Comparison of ENCODE assay signal across 22 mouse cellular contexts in the genomic region with DNA sequence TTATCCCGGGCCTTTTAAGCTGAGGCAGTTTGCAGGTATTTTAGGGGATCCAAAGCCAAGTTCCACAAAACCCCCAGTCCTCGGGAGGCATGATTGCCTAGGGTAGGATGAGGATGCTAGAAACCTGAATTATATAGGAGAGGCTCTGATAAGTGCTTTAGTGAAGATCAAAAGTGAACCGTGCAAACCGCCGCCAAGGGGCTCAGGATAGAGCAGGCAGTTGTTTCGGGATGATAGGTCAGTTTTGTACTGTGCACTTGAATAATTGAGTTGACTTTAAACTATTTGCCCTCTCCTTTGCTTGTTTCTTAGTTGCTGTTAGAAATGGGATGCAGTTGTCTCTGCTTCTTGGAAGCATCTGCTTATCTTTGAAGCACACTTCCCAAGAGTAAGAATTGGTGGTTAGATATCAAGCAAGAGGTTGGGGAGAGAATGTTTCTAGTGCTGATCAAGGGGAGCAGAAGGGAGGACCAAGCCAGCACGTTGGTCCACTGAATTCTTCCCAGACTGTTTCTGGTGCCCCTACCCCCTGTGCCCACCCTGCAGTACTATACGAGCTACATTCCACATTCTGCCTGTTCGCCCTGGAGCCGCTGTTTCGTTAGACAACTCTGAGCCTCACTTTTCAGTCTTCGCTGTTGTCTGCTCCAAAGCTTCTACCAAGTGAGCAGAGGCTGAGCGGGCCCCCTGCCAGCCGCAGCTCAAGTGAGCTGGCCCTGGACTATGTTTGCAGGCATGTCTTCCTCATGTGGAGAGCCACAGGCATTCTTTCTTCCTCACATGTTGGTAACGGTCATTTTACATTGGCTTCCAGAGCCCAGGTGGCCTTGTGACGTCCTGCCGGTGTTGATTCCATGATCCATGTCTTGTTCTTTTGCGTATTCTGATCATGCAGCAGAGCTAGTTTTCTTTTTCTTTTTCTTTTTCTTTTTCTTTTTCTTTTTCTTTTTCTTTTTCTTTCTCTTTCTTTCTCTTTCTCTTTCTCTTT.
A peak's percentile ranks its signal among the peaks of the same experiment; 100 is the strongest.
DNase-seq lines count a peak whose midpoint lies in the region; ATAC-seq and TF ChIP-seq lines count a peak whose summit lies in the region.
"Had no signal": no experiment of that assay in that cellular context is flagged by ENCODE, and none has a peak within 500 bp of the region (broad histone marks: within the 10 kb centered on the region; RNA-seq: fewer than 3 reads in every experiment).

No protein-coding gene starts in this region.

- no peaks in the 10 kb centered on the region; the same call in 1 of the 2 replicates for H3K36me3 ChIP-seq in thymus, adult 2 months (ENCODE audit: control insufficient read depth, insufficient read depth, low read length)
- H3K36me3 ChIP-seq in liver, embryonic 14.5 days (replicated peaks; ENCODE audit: control insufficient read depth, insufficient read depth, low read depth), result peaks cover 20% of the 10 kb centered on the region
- H3K36me3 ChIP-seq in kidney, adult 2 months (ENCODE audit: control insufficient read depth, insufficient read depth, low read length), result peaks cover 3% of the 10 kb centered on the region
- H3K36me3 ChIP-seq in kidney, embryonic 15.5 days, result peaks cover 77% of the 10 kb centered on the region

- ATAC-seq in erythroblast, adult 5-6 weeks (replicated peaks; ENCODE audit: low FRiP score, poor library complexity, severe bottlenecking), result peak; percentile 64
- ATAC-seq in liver, embryonic 14.5 days (ENCODE audit: insufficient read depth), result peak; percentile 93
- ATAC-seq in kidney, embryonic 15.5 days (replicated peaks; ENCODE audit: low FRiP score), result no peak
- ATAC-seq: midbrain, embryonic 13.5 days had no signal

- no peaks in the 10 kb centered on the region for H3K27me3 ChIP-seq in thymus, adult 2 months (ENCODE audit: control insufficient read depth, insufficient read depth, low read length)
- no peaks in the 10 kb centered on the region for H3K27me3 ChIP-seq in liver, embryonic 14.5 days (ENCODE audit: control insufficient read depth, insufficient read depth, low read length)
- H3K27me3 ChIP-seq in kidney, adult 2 months (replicated peaks; ENCODE audit: control insufficient read depth, insufficient read depth, low read length), result no peaks in the 10 kb centered on the region
- no peaks in the 10 kb centered on the region for H3K27me3 ChIP-seq in kidney, embryonic 15.5 days
- H3K27me3 ChIP-seq: hindbrain, embryonic 12.5 days; limb, embryonic 13.5 days; lung, embryonic 15.5 days; midbrain, embryonic 13.5 days; neural tube, embryonic 13.5 days had no signal

- peak overlapping the region; percentile 54 for H3K4me2 ChIP-seq in liver, embryonic 14.5 days (ENCODE audit: low read depth)
- H3K4me2 ChIP-seq in kidney, embryonic 15.5 days, result no peak overlapping the region
- H3K4me2 ChIP-seq: heart, embryonic 11.5 days; hindbrain, embryonic 12.5 days; limb, embryonic 13.5 days; lung, embryonic 15.5 days; midbrain, embryonic 13.5 days; neural tube, embryonic 13.5 days had no signal

- H3K4me3 ChIP-seq in thymus, adult 2 months (ENCODE audit: control insufficient read depth, insufficient read depth, low read length), result no peak overlapping the region
- H3K4me3 ChIP-seq in liver, embryonic 14.5 days (ENCODE audit: insufficient read depth in 1 of 2, low read depth in 2 of 2, low read length in 2 of 2), result no peak overlapping the region; a peak in 1 of 4 replicates
- H3K4me3 ChIP-seq in kidney, adult 2 months (ENCODE audit: insufficient read depth, low read depth, low read length), result no peak overlapping the region
- H3K4me3 ChIP-seq in kidney, embryonic 15.5 days (replicated peaks), result no peak overlapping the region
- H3K4me3 ChIP-seq: gastrocnemius, adult 2 months; hindbrain, embryonic 12.5 days; limb, embryonic 13.5 days; lung, embryonic 15.5 days; midbrain, embryonic 13.5 days; neural tube, embryonic 13.5 days had no signal

- H3K4me1 ChIP-seq in thymus, adult 2 months (replicated peaks; ENCODE audit: control insufficient read depth, insufficient read depth, low read length), result no peaks in the 10 kb centered on the region
- H3K4me1 ChIP-seq in liver, embryonic 14.5 days (replicated peaks; ENCODE audit: control insufficient read depth in 2 of 2, insufficient read depth in 2 of 2, low read length in 1 of 2), result peaks cover 18 to 29% of the 10 kb centered on the region in 2 experiments
- no peaks in the 10 kb centered on the region for H3K4me1 ChIP-seq in kidney, adult 2 months (ENCODE audit: control insufficient read depth, insufficient read depth, low read length)
- no peaks in the 10 kb centered on the region for H3K4me1 ChIP-seq in kidney, embryonic 15.5 days
- H3K4me1 ChIP-seq: hindbrain, embryonic 12.5 days; limb, embryonic 13.5 days; lung, embryonic 15.5 days; midbrain, embryonic 13.5 days; neural tube, embryonic 13.5 days had no signal

- WGBS in thymus, adult 2 months, result 96% methylated on average over 18 of the region's 18 CpGs
- WGBS in liver, embryonic 14.5 days (ENCODE audit: insufficient replicate concordance), result 38% methylated on average over 18 of the region's 18 CpGs
- WGBS in kidney, adult 2 months, result 96% methylated on average over 18 of the region's 18 CpGs
- WGBS in kidney, embryonic 15.5 days, result 94% methylated on average over 18 of the region's 18 CpGs

- H3K9ac ChIP-seq in liver, embryonic 14.5 days (replicated peaks), result peak overlapping the region; percentile 43; the same call in 1 of the 2 replicates
- H3K9ac ChIP-seq in kidney, embryonic 15.5 days, result no peak overlapping the region
- H3K9ac ChIP-seq: hindbrain, embryonic 12.5 days; limb, embryonic 13.5 days; lung, embryonic 15.5 days; midbrain, embryonic 13.5 days; neural tube, embryonic 13.5 days had no signal

- H3K27ac ChIP-seq in thymus, adult 2 months (ENCODE audit: control insufficient read depth, insufficient read depth, low read length), result peak overlapping the region; percentile 47; the same call in 1 of the 2 replicates
- H3K27ac ChIP-seq in liver, embryonic 14.5 days, result peak overlapping the region; percentile 33
- H3K27ac ChIP-seq in kidney, adult 2 months (ENCODE audit: insufficient read depth, low read depth, low read length), result no peak overlapping the region
- H3K27ac ChIP-seq in kidney, embryonic 15.5 days, result no peak overlapping the region
- H3K27ac ChIP-seq: gastrocnemius, adult 2 months; hindbrain, embryonic 12.5 days; limb, embryonic 13.5 days; lung, embryonic 15.5 days; midbrain, embryonic 13.5 days; neural tube, embryonic 13.5 days had no signal

- TF ChIP-seq EP300 in liver, embryonic 14.5 days (IDR thresholded peaks at IDR 0.05; ENCODE audit: low read depth), result peak; percentile 89

- no peak for TF ChIP-seq CTCF in thymus, adult 2 months (IDR thresholded peaks at IDR 0.05; ENCODE audit: borderline replicate concordance, control insufficient read depth, extremely low read depth, insufficient read depth, low read length, poor library complexity)
- no peak for TF ChIP-seq CTCF in liver, embryonic 14.5 days (IDR thresholded peaks at IDR 0.05; ENCODE audit: low read depth)
- TF ChIP-seq CTCF in kidney, adult 2 months (conservative IDR thresholded peaks at IDR 0.05; ENCODE audit: insufficient read depth, insufficient read length, low read depth, low read length), result no peak

- no peak for DNase-seq in thymus, adult 2 months
- no peak for DNase-seq in thymus, postnatal 4 days
- peak; percentile 51 to 59 (median 58) for DNase-seq in liver, embryonic 14.5 days (ENCODE audit: low read depth in 3 of 3, low spot score in 3 of 3)
- no peak for DNase-seq in kidney, adult 2 months
- DNase-seq in cerebellum, postnatal 14 days, result no peak
- DNase-seq in kidney, postnatal 25 days, result no peak
- DNase-seq: adrenal gland, postnatal 14 days; cerebellum, adult 8-10 months; gastrocnemius, adult 2 months; heart, postnatal 14 days; kidney, adult 18-20 months; lung, postnatal 4 days; spleen, adult 18-20 months; thymus, adult 18-20 months had no signal

- H3K9me3 ChIP-seq in liver, embryonic 14.5 days (ENCODE audit: control insufficient read depth, low read length), result no peaks in the 10 kb centered on the region
- no peaks in the 10 kb centered on the region for H3K9me3 ChIP-seq in kidney, embryonic 15.5 days (replicated peaks)
- H3K9me3 ChIP-seq: hindbrain, embryonic 12.5 days; limb, embryonic 13.5 days; lung, embryonic 15.5 days; midbrain, embryonic 13.5 days; neural tube, embryonic 13.5 days had no signal

- no peak for TF ChIP-seq POLR2A in thymus, adult 2 months (IDR thresholded peaks at IDR 0.05; ENCODE audit: control insufficient read depth, extremely low read depth, insufficient read depth, low read length, poor library complexity)
- no peak for TF ChIP-seq POLR2A in kidney, adult 2 months (IDR thresholded peaks at IDR 0.05; ENCODE audit: low read depth, low read length)

Comparison
In these comparisons a context has a peak if more than half of its experiments do, and no peak if none do; other contexts are left out.
1. DNase-seq: peak in liver, embryonic 14.5 days (3 of 3); none in thymus, adult 2 months (single experiment), thymus, postnatal 4 days (single experiment), kidney, adult 2 months (single experiment), cerebellum, postnatal 14 days (0 of 2) and kidney, postnatal 25 days (0 of 2).
2. H3K27ac ChIP-seq: peak in thymus, adult 2 months (single experiment) and liver, embryonic 14.5 days (single experiment); none in kidney, adult 2 months (single experiment) and kidney, embryonic 15.5 days (single experiment).